Mouse (Mus musculus) yolk sac, embryonic 10.5 days (tissue): ENCODE data around the gene Gtf2h3.
A peak's percentile ranks its signal among the peaks of the same experiment; 100 is the strongest.
"Not testable (repeated sequence)": the region's sequence is repeated elsewhere in the genome, so short reads cannot be mapped to it uniquely, and the experiment has no call there.

ENCODE experiments used
- DNase-seq: peaks from one replicate; pipeline ENCODE4 v3.0.0-alpha.2; 2017; ENCODE audit warnings: low spot score

Gtf2h3 gene

GRCm38 (mm10) chr5:124575467-124575866 lies 3.5 kb upstream of the Gtf2h3 start:
- no peak for DNase-seq

- DNase-seq: no peak
Measured at GRCm38 (mm10) chr5:124582515-124582914, 3.6 kb downstream of the Gtf2h3 start.

GRCm38 (mm10) chr5:124592768-124593167 lies 13.8 kb downstream of the Gtf2h3 start:
- DNase-seq: no peak

- DNase-seq: peak; percentile 92
Measured at GRCm38 (mm10) chr5:124598224-124599174, 19.6 kb downstream of the Gtf2h3 start.

GRCm38 (mm10) chr5:124599726-124600125 lies 20.8 kb downstream of the Gtf2h3 start:
- not testable (repeated sequence) for DNase-seq

- DNase-seq: peak; percentile 22
Measured at GRCm38 (mm10) chr5:124602349-124602748, 23.4 kb downstream of the Gtf2h3 start.

GRCm38 (mm10) chr5:124604296-124604695 lies 25.4 kb downstream of the Gtf2h3 start:
- DNase-seq: no peak

- DNase-seq: peak; percentile 78
Measured at GRCm38 (mm10) chr5:124605041-124605622, 26.2 kb downstream of the Gtf2h3 start.

- DNase-seq: no peak
Measured at GRCm38 (mm10) chr5:124610965-124611364, 32.0 kb downstream of the Gtf2h3 start.

GRCm38 (mm10) chr5:124614709-124615108 lies 35.8 kb downstream of the Gtf2h3 start:
- peak; percentile 7 for DNase-seq

GRCm38 (mm10) chr5:124618711-124619110 lies 39.8 kb downstream of the Gtf2h3 start:
- no peak for DNase-seq

GRCm38 (mm10) chr5:124621362-124621761 lies 42.4 kb downstream of the Gtf2h3 start:
- DNase-seq: no peak

- DNase-seq: no peak
Measured at GRCm38 (mm10) chr5:124622890-124623289, 44.0 kb downstream of the Gtf2h3 start.

- DNase-seq: no peak
Measured at GRCm38 (mm10) chr5:124624291-124624690, 45.4 kb downstream of the Gtf2h3 start.

GRCm38 (mm10) chr5:124628448-124629363 lies 49.8 kb downstream of the Gtf2h3 start, which contains the start of gene Atp6v0a2:
Atp6v0a2 (plus strand) TSS chr5:124628576.
- DNase-seq: peak; percentile 92

- DNase-seq: no peak
Measured at GRCm38 (mm10) chr5:124629641-124630040, 50.7 kb downstream of the Gtf2h3 start.

- DNase-seq: no peak
Measured at GRCm38 (mm10) chr5:124631685-124632084, 52.7 kb downstream of the Gtf2h3 start.

- DNase-seq: no peak
Measured at GRCm38 (mm10) chr5:124632461-124632860, 53.5 kb downstream of the Gtf2h3 start.

- no peak for DNase-seq
Measured at GRCm38 (mm10) chr5:124633425-124633824, 54.5 kb downstream of the Gtf2h3 start.

- DNase-seq: not testable (repeated sequence)
Measured at GRCm38 (mm10) chr5:124635068-124635467, 56.1 kb downstream of the Gtf2h3 start.

GRCm38 (mm10) chr5:124636139-124636538 lies 57.2 kb downstream of the Gtf2h3 start:
- no peak for DNase-seq

- no peak for DNase-seq
Measured at GRCm38 (mm10) chr5:124636694-124637093, 57.8 kb downstream of the Gtf2h3 start.
